Mouse (Mus musculus): ENCODE results near the gene Lipe.

- TF ChIP-seq CHD2 (IDR thresholded peaks at IDR 0.05; ENCODE audit: low read length) (no peak), CTCF (IDR thresholded peaks at IDR 0.05 in 2 of 3, conservative IDR thresholded peaks at IDR 0.05 in 1 of 3; ENCODE audit: control insufficient read depth in 1 of 3, insufficient read depth in 1 of 3, low read depth in 2 of 3, low read length in 3 of 3, poor library complexity in 1 of 3, severe bottlenecking in 1 of 3) (no peak), EP300 (IDR thresholded peaks at IDR 0.05; ENCODE audit: low read depth in 1 of 2, low read length in 2 of 2) (no peak), SIN3A (IDR thresholded peaks at IDR 0.05; ENCODE audit: low read length) (no peak), MAFK (IDR thresholded peaks at IDR 0.05; ENCODE audit: borderline replicate concordance, low read depth, low read length) (no peak), POLR2A (IDR thresholded peaks at IDR 0.05; ENCODE audit: control insufficient read depth in 1 of 2, insufficient read depth in 1 of 2, low read depth in 1 of 2, low read length in 2 of 2, poor library complexity in 1 of 2) (no peak), MYC (IDR thresholded peaks at IDR 0.05; ENCODE audit: low read depth, low read length) (no peak), CHD1 (IDR thresholded peaks at IDR 0.05; ENCODE audit: low read depth, low read length) (no peak), UBTF (IDR thresholded peaks at IDR 0.05; ENCODE audit: borderline replicate concordance, insufficient read depth, low read depth, low read length) (no peak), USF2 (IDR thresholded peaks at IDR 0.05; ENCODE audit: borderline replicate concordance in 1 of 2, insufficient read depth in 1 of 2, low read depth in 1 of 2, low read length in 2 of 2) (no peak), JUND (IDR thresholded peaks at IDR 0.05; ENCODE audit: low read depth, low read length) (no peak), NELFE (IDR thresholded peaks at IDR 0.05; ENCODE audit: low read depth, low read length) (no peak), E2F4 (IDR thresholded peaks at IDR 0.05; ENCODE audit: borderline replicate concordance, low read depth, low read length) (no peak)
These were observed 6.6 kb downstream of the Lipe start for GRCm38 (mm10) chr7:25391856-25392453.

Measured in MEL (cell line).